Mouse (Mus musculus) heart, embryonic 11.5 days (tissue): ENCODE measurements around the gene Cox10. TPM values are rescaled to one million over a fixed set of nuclear protein-coding genes. Genes with fewer than 3 reads are reported as not detected.

Experiments used
- ATAC-seq: fragments of 200-750 bp; cut with Nextera tagmentation; replicated peaks from 2 replicates; pipeline ENCODE4 v1.8.0; 2017; ENCODE audit warnings: moderate library complexity; ENCODE audit not compliant: insufficient number of reproducible peaks, low FRiP score, low TSS enrichment
- H3K27ac ChIP-seq: fragments of 300-500 bp; sonication (generic); 2 replicates; pipeline ENCODE4 v1.5.1; 2014; ENCODE audit warnings: mild to moderate bottlenecking, low read depth, low read length
- H3K27me3 ChIP-seq: fragments of 300-500 bp; sonication (generic); 2 replicates; pipeline ENCODE4 v1.6.1; 2014; ENCODE audit warnings: mild to moderate bottlenecking, low read length, mixed read lengths; ENCODE audit not compliant: control insufficient read depth, insufficient read depth
- H3K36me3 ChIP-seq: fragments of 300-500 bp; sonication (generic); 2 replicates; pipeline ENCODE4 v1.6.1; 2014; ENCODE audit warnings: mild to moderate bottlenecking, low read length, moderate library complexity, mixed read lengths; ENCODE audit not compliant: control insufficient read depth, insufficient read depth
- H3K4me1 ChIP-seq: fragments of 300-500 bp; sonication (generic); 2 replicates; pipeline ENCODE4 v1.6.1; 2014; ENCODE audit warnings: low read length; ENCODE audit not compliant: control insufficient read depth, insufficient read depth
- H3K4me2 ChIP-seq: fragments of 300-500 bp; sonication (generic); 2 replicates; pipeline ENCODE4 v1.6.1; 2014; ENCODE audit warnings: mild to moderate bottlenecking, moderate library complexity
- H3K4me3 ChIP-seq: fragments of 300-500 bp; sonication (generic); 2 replicates; pipeline ENCODE4 v1.5.1; 2014; ENCODE audit warnings: low read depth, low read length
- H3K9ac ChIP-seq: fragments of 300-500 bp; sonication (generic); 2 replicates; pipeline ENCODE4 v1.6.1; 2014; ENCODE audit warnings: mild to moderate bottlenecking, low read depth, low read length, moderate library complexity
- H3K9me3 ChIP-seq: fragments of 300-500 bp; sonication (generic); replicated peaks from 2 replicates; pipeline ENCODE4 v1.6.1; 2016; ENCODE audit warnings: low read length; ENCODE audit not compliant: control insufficient read depth
- WGBS: fragments of 180-500 bp; shearing (Covaris S2); extraction: QIAGEN DNeasy Blood & Tissue Kit; methylation state at CpG from one replicate; pipeline ENCODE4 v1.1.7; 2014; ENCODE audit not compliant: insufficient replicate concordance; 5-methylcytosine and 5-hydroxymethylcytosine counted together
- polyA plus RNA-seq: library from polyadenylated mRNA; unstranded; fragments of >200 nt; fragmentation: Nextera tagmentation; extraction: Ambion mirVana; gene quantifications from 2 replicates; pipeline ENCODE4 v1.2.1, GENCODE M21; 2014

The Cox10 gene
- polyA plus RNA-seq, 1 experiment from 2014 or later: 35.2 TPM

DNA sequence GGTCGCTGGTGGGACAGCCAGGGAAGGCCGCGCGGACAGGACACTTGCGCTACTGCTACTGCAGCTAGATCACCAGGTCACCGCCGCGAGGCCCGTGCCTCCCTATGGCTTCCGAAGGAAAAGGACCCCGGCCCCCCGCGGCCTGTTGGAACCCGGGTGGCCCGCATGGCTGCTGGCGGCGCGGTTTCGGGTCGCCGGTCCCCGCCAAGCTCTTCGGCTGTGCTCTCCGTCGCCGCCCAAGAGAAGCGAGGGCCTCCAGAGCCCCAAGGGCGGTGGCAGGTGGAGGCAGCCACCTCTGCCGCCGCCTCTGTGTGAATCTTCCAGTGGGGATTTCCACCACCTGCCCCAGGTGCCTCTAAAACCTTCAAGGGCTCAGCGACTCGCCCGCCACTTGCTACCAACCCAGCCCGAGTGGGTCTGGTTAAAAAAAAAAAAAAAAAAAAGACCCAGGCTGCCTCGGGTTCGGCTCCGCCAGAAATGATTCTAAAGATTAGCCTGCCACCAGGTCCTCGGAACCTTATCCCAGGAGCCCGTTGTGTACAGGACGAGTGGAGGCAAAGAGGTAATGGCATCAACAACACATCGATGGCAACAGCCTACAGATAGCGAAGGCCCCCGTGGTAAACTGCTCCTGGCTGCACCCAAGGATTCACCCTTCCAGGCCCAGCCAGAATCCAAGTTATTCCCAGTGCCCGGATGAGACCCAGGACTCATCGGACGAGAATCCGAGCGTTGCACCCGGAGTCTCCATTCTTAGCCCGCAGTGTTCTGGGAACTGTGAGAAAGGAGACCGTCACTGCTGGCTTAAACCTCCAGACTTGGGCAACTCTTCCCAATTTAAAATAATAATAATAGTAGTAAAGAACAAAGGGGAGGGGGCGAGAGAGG, 159.8 kb downstream of the Cox10 start:
- Histone ChIP-seq H3K4me2 (peak overlapping the region; percentile 92), H3K36me3 (no peaks in the 10 kb centered on the region), H3K27ac (no peak overlapping the region), H3K4me3 (peak overlapping the region; percentile 62), H3K9ac (peak overlapping the region; percentile 72), H3K9me3 (no peaks in the 10 kb centered on the region), H3K27me3 (peaks cover 39% of the 10 kb centered on the region), H3K4me1 (peaks cover 22% of the 10 kb centered on the region)
- no peak for ATAC-seq
- WGBS: 2% methylated on average over 52 of the region's 52 CpGs

DNA sequence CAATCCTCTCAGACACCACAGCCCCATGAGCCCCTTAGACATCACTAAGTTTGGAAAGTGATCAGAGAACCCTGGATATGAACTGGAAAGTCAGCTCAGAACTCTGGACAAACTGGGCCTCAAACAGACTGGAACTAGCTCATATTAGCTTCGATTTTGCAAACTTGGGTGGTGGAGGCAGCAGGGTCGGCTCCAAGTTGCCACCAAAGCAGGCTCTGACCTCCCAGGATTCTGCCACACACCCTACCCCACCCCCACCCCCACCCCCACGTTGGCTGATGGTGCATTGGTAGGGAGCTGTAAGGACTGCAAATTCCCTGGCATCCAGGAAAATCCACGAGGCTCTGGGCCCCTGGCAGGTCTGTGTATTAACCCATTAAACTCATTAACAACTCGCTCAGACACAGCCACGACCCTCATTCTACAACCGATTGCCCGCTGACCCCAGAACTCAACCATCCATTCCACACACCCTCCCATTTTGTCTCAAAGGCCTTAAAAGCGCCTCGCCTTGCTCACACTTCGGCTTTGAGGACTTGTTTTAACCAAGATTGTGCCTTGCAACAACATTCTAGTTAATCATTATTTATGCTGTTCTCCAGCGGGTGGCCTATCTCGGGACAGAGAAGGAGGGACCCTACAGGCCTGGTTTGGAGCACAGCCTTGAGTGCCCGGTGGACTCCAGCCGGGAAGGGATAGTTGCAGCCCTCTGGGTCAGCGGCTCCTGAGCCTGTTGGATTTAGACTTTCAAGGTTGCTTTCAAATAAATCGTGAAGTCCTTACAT, 160.8 kb downstream of the Cox10 start:
- Histone ChIP-seq H3K36me3 (no peaks in the 10 kb centered on the region), H3K9me3 (no peaks in the 10 kb centered on the region), H3K4me1 (peaks cover 29% of the 10 kb centered on the region), H3K4me2 (peak overlapping the region; percentile 92), H3K9ac (peak overlapping the region; percentile 29; the same call in 1 of the 2 replicates), H3K4me3 (peak overlapping the region; percentile 62), H3K27ac (no peak overlapping the region), H3K27me3 (peaks cover 37% of the 10 kb centered on the region)
- ATAC-seq: no peak
- 20% methylated on average over 17 of the region's 17 CpGs for WGBS

DNA sequence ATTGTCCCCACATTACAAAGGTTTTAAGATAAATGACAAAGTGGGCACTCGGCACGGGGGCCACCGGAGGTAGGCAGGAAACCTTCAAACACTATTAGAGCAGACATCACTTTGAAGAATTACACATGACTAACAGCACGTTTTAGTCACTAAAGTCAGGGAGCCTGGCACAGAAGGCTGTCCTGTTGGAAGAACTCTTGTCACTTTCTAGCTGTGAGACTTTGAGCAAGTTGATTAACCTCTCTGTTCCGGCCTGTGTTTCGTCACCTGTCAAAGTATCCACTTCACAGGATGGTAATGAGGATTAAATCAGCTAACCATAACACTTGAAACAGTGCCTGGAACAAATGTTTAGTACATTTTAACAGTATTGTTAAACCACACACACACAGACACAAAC, 161.7 kb downstream of the Cox10 start:
- Histone ChIP-seq H3K4me2 (no peak overlapping the region), H3K27me3 (peaks cover 27% of the 10 kb centered on the region), H3K27ac (no peak overlapping the region), H3K4me1 (peaks cover 21% of the 10 kb centered on the region), H3K4me3 (no peak overlapping the region), H3K9me3 (no peaks in the 10 kb centered on the region), H3K9ac (no peak overlapping the region), H3K36me3 (no peaks in the 10 kb centered on the region)
- no peak for ATAC-seq
- 17% methylated on average over 6 of the region's 6 CpGs for WGBS

DNA sequence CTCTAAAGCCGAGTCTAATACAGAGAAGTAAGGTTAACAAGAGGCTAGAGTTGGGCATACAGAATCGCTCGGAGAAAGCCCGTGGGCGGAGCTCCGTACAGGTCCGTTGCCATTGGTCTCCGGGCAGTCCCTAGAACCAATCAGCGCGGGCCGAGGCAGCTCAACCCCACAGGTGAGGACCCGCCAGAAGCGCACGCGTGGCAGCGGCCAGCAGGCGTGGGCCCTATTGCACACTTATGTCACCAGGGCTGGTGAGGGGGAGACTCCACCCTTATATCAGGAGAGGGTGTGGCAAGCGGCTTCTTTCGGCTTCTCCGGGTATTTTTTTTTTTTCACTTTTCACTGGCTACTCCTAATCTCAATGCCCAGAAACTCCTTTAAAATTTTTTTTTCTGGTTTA, 164.9 kb downstream of the Cox10 start:
- Histone ChIP-seq H3K27me3 (peaks cover 10% of the 10 kb centered on the region), H3K4me3 (peak overlapping the region; percentile 36), H3K27ac (no peak overlapping the region), H3K4me2 (peak overlapping the region; percentile 63), H3K36me3 (no peaks in the 10 kb centered on the region), H3K4me1 (peaks cover 28% of the 10 kb centered on the region), H3K9ac (peak overlapping the region; percentile 2; the same call in 1 of the 2 replicates), H3K9me3 (no peaks in the 10 kb centered on the region)
- peak; percentile 69; the same call in 1 of the 2 replicates for ATAC-seq
- WGBS: 6% methylated on average over 20 of the region's 20 CpGs

DNA sequence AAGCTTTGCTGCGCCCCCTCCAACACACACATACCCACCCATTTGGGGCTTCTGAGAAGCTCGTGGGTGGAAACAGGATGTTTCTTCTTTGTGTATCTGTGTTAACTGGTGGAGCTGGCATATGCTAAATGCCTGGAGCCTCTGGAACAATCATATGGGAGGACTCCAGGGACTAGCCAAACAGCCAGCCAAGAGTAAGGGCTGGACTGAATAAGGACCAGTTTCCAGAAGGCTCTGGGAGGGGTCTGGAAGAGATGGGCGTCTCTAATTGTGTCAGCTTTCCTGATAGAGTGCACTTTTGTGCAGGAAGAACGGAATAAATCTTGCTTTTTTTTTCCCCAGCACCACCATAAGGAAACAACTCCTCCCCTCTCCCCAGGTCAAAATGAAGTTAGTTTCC, 165.3 kb downstream of the Cox10 start:
- ATAC-seq: no peak
- Histone ChIP-seq H3K27ac (no peak overlapping the region), H3K9me3 (no peaks in the 10 kb centered on the region), H3K4me2 (peak overlapping the region; percentile 63), H3K4me1 (peaks cover 25% of the 10 kb centered on the region), H3K27me3 (peaks cover 7% of the 10 kb centered on the region), H3K36me3 (no peaks in the 10 kb centered on the region), H3K9ac (peak overlapping the region; percentile 2; the same call in 1 of the 2 replicates), H3K4me3 (peak overlapping the region; percentile 36)
- 32% methylated on average over 4 of the region's 4 CpGs for WGBS

Other genes starting within 250 kb of the Cox10 start
- 4.2 and 5.3 TPM in 2 replicates for gene Hs3st3b1, start 157.2 kb downstream of the Cox10 start, polyA plus RNA-seq